Mouse (Mus musculus) urinary bladder, adult 2 months (tissue): Measurements from ENCODE around the gene Klhl10. TPM values are rescaled to one million over a fixed set of nuclear protein-coding genes. Genes with fewer than 3 reads are reported as not detected.

Source experiments
- DNase-seq: peaks from one replicate; pipeline ENCODE4 v3.0.0; 2022; ENCODE audit warnings: low spot score
- polyA plus RNA-seq: library from polyadenylated mRNA; depleted of rRNA; stranded (reverse); fragments of >200 nt; gene quantifications from 2 replicates; pipeline ENCODE4 v1.2.3, GENCODE M21; 2012; rRNA removed

The Klhl10 gene
- 1.3 and 1.4 TPM in 2 replicates for polyA plus RNA-seq

DNA sequence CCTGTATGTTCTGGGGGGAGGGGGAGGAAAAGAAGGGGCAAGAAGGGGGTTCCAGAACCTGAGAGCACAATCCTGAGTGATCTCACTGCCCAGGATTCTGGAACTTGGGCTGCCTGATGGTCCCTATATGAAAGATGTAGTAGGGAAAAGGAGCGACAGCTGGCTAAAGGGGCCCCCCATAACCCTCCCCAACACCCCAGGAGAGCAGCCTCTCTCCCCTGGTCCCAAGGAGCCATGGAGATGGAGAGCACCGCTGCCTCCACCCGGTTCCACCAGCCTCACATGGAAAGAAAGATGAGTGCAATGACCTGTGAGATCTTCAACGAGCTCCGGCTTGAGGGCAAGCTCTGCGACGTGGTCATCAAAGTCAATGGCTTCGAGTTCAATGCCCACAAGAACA, at the start of gene Klhl10, which contains the start of gene Nt5c3b:
Klhl10 (plus strand) TSS at position 121 of the 400 bp plus-strand sequence.
Nt5c3b (minus strand) TSS at position 12 of the 400 bp plus-strand sequence.
- no peak for DNase-seq

DNA sequence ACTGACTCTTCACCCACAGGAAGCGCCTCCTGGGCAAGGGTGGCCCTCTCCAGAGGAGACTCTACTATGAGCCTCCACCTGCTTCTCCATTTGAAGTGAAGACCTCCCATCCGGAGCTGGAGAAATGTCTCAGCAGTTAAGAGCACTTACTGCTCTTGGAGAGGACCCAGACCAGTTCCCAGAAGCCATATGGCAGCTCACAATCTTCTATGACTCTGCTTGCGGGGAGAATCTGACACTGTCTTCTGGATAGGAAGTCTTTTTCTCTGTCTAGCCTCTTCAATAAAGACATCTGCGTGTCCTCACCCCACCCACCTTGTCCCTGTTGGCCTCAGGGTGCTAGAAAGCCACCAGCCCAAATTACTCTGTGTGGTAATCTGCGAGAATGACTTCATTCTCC, 48.8 kb upstream of the Klhl10 start:
- DNase-seq = no peak

DNA sequence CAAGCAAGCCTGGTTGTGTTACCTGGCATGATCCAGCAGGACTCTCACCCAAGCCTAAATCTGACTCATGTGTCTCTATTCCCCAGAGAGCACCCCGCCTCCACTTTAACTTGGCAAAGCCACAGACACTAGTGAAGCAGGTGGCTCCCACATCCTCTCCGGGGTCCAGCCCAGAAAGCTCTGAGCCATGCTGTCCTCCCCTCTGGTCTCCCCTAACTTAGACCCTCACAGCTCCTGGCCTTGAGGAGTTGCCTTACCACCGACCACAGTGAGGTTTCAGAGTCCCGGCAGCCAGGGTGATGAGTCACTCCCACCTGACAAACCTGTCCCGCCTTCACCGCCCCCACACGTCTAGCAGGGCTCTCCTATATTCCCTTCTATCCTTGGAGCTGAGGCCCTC, 48.0 kb upstream of the Klhl10 start:
- peak; percentile 56 for DNase-seq

DNA sequence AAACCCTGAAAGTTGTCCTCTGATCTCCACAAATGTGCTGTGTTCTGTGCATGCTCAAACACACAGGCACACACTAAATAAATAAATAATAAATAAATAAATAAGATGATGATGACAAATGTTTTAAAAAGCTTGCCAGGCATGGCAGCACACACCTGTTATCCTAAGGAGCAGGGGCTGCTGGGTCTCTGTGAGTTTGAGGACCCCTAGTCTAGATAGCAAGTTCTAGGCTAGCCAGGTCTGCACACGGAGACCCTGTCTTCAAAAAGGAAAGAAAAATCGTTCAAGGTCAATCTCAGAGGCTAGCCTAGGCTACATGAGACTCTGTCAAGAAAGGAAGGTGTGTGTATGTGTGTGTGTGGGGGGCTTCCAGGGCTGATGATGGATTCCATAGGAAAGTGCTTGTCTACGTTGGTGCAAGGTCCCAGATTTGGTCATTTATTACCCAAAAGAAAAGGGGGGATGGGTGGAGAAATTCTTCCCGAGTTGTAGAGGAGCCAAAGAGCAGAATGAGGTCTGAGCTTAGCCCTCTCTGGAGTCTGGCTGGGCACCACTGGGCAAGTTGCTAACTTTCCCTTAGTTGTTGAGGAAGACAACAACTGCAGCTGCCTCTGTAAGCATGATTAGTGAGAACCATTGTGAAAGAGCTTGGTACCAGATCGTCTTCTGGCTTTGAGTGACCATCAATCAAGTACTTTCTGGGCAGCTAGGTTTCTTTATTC, 47.2 kb upstream of the Klhl10 start:
- no peak for DNase-seq

DNA sequence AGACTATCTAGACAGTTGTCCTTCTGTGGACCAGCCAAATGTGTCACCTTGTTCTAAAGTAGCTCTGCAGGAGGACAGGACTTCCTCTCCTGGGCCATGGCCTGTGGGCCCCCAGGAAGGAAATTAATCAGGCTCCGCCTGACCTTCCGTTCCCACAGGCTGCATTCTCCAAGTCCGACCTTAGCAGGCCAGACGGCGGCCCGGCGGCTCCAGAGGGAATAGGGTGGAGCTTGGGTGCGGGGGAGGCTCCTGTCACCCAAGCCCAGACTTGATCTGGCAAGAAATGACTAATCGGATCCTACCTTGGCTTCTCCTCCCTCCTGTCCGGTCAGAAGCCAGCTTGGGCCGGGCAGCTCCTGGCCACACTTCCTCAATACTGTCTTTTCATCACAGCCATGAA, 46.5 kb upstream of the Klhl10 start:
- DNase-seq = peak; percentile 67

DNA sequence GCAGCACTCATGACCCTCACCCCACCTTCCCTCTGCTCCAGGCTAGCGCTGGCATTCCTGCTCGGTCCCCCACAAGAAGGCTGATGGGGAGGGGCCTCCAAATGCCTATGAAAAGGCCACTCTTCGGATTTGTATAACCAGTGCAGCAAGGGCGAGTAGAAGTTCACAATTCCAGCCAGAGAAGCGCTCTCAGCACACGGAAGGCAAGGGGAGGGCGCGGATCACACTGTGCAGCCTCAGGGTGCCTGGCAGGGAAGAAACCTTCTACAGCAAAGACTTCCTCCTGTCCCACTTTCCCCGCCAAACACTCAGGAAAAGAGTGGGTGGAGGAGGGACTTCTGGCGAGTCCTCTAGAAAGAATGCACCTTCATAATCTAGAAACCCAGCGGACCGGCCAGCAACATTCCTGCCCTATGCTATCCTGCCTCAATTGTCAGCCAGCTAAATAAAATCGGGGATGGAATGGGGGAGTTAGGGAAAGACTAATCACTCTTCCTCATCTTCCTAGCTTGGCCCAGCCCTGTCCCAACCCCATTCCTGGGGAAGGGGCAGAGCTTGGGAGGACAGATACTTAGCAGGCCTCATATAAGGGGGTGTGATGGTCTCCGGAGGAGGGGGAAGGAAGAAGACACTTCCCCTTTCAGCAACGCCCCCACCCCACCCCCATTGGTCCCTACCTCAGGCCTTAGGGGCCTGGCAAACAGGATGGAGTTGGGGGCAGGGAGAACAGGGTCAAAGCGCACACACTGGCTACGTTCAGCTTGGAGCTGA, 45.7 kb upstream of the Klhl10 start:
- DNase-seq = no peak

DNA sequence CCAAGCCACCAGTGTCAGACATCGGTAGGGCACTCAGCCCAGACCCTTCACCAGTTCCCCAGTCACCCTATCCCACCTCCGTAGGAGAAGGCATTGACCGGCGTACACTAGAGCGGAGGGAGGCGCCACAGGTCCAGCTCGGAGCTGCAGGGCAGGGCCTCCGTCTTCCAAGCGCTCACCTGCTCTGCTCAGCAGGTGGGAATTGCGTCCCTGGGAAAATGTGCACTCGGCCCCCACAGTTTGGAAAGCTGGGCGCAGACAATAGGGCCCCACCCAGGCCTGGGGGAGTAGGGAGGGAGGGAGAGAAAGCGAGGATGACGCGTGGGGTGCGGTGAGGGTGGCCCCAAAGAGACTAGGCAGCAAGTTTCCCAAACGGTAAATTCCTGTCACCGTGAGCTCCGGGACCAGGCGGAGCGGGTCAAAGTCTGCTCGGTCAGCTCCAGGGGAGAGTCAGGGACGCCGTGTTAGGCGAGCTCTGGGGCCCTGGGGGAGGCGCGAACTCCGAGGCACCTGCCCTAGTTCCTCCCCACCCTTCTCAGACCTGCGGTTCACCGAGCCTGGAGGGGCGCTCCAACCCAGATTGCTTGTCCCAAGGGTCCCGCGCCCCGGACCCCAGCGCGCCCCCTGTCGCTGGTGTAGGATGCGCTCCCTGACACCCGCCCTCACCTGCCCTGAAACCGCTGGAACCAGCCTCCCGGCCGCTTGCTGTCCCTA, 44.7 kb upstream of the Klhl10 start:
- DNase-seq = peak; percentile 61

DNA sequence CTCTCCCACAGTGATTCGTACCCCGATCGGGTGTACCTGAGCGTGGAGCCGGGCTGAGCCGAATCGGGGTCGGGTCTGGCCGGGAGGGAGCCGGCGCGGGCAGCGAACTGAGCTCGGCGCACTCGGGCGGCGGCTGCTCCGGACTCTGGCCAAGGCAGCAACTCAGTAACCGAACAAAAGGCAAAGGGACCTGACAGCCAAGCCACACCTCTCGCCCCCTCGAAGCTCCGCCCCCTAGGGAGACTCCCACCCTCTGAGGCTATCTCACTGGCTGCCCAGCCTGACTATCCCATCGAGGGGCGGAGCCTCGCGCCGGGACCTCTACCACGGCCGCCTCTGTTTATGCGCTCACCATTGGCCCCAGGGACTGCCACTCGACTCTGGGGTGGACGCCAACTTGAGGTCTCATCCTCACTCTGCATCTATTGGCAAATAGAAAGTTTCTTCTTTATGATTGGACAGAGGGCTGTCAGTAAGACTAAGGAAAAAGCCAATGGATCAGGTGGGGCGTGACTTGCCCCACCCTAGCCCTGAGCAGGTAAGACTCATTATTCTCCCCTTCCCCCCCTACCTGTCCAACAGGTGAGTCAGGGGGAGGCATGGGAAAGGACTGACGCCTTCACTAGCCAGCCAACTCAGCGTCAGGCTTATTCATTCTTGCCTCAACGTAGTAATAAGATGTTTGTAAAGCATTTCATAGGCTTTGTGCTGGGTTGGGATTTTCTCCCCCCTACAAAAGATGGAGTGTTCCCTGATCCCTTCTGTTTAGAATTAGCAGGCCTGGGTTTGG, 43.9 kb upstream of the Klhl10 start, which contains the start of gene Jup:
Jup (minus strand) TSS at position 164 of the 790 bp plus-strand sequence.
- peak; percentile 93 for DNase-seq

DNA sequence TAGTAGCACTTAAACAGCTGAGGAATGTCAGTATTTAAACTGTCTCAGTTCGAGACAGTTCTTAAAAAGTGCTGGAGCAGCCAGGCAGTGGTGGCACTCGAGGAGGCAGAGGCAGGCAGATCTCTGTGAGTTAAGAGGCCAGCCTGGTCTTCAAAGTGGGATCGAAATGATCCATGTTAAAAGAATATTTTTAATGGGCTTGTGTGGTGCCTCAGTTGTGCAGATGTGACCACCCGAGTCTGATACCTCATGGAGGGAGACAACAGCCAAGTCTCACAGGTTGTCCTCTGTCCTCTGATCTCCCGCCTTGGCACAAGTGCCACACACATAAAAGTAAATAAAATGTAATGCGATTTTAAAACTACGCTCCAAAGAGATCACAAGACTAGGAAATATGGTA, 43.2 kb upstream of the Klhl10 start:
- DNase-seq = no peak

DNA sequence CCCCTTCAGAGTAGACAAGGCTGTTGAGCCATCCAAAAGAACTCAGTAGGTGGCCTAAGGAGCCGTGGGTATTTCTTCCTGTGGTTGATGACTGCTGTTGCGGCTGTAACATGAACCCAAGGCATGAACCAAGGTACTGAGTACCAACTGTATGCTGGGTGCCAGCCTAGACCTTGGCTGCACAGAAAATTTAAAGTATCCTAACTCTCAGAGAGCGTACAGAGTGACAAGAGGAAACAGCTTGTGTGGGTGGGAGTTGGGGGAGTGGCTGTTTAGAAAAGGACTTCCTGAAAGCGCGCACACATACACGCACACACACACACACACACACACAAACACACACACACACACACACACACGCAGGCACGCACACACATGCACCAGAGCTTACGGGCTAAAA, 42.4 kb upstream of the Klhl10 start:
- no peak for DNase-seq

DNA sequence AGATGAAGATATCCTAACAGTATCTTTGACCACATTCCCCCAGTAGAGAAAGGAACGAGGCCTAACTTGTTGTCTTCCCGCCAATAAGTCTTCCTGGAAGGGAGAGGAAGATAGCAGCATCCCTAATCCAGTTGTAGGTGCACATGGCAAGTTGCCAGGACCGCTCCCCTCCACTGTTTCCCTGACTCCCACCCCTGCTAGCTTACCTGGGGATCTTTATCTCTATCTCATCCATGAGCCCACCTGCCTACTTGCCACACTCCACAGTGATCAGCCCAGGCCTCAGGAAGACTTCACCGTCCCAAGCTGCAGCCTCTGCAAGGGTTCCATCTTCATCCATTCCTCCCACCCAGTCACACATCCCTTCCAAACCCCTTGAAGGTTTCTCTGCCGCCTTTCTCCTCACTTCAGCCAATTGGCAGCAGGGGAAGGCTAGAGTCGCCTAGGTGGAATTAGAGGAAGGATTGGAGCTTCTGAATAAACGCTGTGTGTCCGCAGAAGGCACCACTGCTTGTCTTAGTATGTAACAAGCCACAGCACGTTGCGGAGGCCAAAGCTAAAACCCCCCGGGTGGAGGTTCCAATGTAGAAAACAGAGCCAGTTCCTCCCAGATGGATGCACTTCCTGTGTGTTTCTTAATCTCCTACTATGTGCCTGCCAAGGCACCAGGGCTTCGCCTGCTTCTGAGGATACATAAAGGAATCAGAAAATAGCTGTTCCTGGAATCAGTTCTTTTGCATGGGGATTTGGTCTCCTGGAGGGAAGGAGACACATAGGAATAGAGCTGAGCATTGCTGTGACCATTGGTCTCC, 41.8 kb upstream of the Klhl10 start:
- DNase-seq = no peak

DNA sequence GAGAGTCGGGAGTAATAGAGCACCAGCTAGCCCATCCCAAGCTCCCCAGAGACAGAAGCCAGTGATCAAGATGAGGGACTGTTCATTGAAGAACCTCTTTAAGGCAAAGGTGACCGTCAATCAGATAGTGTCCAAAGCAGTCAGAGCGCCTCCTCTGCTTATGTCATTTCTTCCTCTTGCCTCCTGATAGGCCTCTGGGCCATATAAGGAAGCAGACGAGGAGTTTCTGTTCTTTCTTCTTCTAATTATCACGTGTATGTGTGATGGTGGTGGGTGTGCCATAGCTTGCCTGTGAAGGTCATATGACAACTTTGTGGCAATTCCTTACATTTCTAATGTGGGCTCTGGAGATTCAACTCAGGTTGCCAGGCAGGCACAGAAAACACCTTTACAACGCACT, 40.9 kb upstream of the Klhl10 start:
- DNase-seq = no peak

DNA sequence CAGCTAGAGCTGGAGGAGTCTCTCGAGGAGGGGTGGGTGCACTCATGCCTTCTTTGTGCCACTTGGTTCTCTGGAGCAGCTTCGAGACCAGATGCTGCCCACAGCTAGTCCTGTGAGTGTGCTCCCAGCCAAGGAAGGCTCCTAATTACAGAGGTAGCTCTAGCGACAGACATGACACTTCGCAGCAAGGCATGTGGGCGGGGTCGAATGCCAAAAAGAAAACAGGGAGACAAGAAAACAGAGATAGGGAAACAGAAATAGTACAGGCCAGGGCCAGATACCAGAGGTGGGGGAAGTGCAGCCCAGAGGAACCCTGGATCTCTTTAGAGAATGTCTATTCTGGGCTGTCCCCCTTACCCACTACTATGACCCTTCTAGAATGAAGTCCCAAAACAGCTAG, 39.5 kb upstream of the Klhl10 start:
- DNase-seq = no peak

DNA sequence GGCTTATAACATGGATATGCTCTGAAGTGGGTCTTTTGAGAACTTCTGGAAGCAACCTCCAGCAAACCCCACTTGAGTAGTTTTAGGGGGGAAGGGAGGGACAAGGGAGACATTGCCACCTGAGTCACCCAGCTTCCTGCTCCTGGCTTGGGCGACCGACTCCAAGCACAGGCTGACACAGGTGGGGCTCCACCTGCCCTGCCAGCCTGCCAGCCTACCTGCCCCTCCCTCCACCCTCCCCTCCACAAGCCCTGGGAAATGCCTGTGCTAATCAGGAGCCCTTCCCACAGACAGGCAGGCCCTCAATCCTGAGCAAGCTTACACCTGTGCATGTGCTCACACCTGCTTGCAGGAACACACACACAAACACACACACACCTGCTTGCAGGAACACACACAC, 39.0 kb upstream of the Klhl10 start:
- DNase-seq = no peak

DNA sequence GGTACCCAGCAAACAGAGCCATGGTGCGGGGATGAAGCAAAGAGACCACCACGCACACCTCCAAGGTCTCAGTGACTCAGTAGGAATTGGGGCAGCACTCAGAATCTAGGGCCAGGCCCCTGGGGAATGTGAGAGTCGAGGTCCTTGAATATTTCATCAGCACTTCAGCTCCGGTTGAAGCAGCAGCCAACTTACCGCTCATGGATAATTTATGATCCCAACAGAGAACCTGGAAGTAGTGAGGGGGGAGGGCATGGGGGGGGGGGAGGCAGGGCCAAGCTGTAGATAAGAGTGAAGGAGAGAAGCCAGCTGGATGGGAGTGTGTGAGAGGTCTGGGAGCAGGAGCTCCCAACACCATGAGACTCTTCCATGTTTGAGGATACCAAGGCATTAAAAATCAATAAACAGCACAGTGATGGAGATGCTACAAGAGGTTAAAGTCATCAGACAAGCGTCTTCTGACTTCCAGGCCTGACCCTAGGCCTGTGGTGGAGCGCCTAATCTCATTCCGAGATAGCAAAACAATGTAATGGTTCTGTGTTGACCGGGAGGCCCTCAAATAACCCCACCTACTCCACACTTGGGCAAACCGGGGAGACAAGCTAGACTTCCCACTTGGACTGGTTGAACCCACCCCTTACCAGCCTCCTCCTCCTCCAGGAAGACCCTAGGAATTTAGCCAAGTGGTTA, 38.1 kb upstream of the Klhl10 start:
- DNase-seq = no peak

DNA sequence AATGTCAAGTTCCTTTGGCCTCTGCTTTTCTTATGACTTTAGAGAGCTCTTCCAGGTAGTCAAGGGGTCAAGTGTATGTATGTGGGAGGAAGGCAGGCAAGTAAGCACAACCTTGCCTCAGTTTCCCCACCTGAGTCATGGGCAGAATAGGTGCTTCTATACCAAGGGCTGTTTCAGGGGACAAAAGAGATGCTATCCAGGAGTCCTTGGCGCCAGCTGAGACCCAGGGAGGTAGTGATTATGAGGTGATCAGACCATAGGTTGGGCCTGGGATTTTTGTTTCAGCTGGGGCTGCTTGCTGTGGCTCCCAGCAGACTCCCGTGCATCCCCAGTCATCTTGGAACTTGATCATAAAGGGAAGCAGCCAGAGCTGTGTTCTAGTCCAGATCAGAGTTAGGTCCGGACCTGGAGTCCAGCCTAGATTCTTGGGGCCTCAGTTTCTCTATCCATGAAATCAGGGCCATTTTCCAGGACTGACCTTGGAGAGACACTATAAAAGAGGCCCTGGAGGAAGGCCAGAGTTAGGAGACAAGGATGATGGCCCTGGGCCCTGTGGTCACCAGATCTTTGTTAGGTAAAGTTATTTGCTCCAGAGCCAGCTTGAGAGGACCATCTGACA, 37.2 kb upstream of the Klhl10 start:
- DNase-seq = no peak

DNA sequence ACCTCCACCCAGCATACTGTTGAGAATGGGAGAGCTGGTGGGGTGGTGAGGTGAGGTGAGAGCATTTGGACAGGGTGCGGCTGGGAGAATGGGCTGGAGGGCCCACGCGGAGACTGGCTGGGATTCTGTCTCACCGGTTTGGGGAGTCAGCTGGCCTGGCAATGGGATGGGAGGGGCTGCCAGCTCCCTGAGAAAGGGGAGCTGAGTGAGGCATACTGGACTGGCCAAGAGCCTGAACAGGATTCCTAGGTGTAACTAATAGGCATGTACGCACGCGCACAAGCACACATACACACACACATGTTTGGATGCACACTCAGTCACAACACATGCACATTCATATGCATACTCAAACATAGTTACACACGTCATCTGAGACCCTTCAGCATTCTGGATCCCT, 35.4 kb upstream of the Klhl10 start:
- DNase-seq = no peak

DNA sequence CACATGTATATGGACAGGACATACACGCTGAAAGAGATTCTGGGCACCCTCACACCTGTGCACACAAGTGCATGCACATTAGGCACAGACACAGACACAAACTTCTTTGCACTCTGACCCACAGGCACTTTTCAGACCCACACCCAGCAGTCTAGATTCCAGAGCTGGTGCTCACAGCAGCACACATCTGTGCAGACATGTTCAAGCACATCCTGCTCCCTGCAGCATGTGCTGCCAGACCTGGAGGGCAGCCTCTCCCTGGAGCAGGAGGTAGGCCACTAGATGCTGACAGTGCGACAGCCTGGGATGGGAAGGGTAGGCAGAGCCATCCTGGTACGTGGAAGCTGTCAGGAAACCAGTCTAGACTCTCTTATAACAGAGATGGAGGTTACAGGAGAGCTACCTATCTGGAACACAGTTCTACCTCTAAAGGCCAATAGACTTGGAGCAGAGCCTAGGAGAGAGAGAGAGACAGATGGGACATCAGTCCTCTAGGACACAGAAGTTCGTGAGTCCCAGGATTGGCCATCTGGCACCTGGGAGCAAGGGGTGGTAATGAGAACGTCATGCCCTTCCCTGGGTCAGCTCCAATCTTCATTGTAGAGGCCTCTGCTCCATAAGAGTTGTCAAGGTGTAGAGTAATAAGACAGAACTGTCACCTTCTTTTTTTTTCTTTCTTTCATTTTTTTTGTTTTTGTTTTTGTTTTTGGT, 34.6 kb upstream of the Klhl10 start:
- DNase-seq = no peak
